Mouse (Mus musculus) megakaryocyte, embryonic 14.5 days (primary cell): ENCODE results near the gene Olfr781. TPM values are rescaled to one million over a fixed set of nuclear protein-coding genes. Genes with fewer than 3 reads are reported as not detected.
"Not testable (repeated sequence)": the region's sequence is repeated elsewhere in the genome, so short reads cannot be mapped to it uniquely, and the experiment has no call there.

Source experiments
- H3K27me3 ChIP-seq: replicated peaks from 2 replicates; pipeline ENCODE3; 2012; ENCODE audit warnings: inconsistent platforms
- H3K36me3 ChIP-seq: replicated peaks from 2 replicates; pipeline ENCODE3; 2012; ENCODE audit warnings: low read length, inconsistent platforms, mixed read lengths
- H3K4me1 ChIP-seq: 2 replicates; pipeline ENCODE4 v1.6.1; 2012; ENCODE audit warnings: inconsistent platforms
- H3K4me3 ChIP-seq: replicated peaks from 2 replicates; pipeline ENCODE3; 2012; ENCODE audit warnings: moderate library complexity, mild to moderate bottlenecking, inconsistent platforms
- H3K9me3 ChIP-seq: 2 replicates; pipeline ENCODE4 v1.6.1; 2012; ENCODE audit warnings: inconsistent platforms
- FLI1 ChIP-seq: IDR thresholded peaks from 2 replicates; pipeline ENCODE4 v1.6.1; 2012; ENCODE audit warnings: low read length, inconsistent platforms, mixed read lengths
- GATA1 ChIP-seq: IDR thresholded peaks from 3 replicates; pipeline ENCODE4 v1.6.1; 2012; ENCODE audit warnings: mixed read lengths, low read length, inconsistent platforms, borderline replicate concordance
- polyA plus RNA-seq: library from polyadenylated mRNA; stranded (reverse); fragments of >175 nt; gene quantifications from 2 replicates; pipeline ENCODE4 v1.2.3, GENCODE M21; 2012; ENCODE audit warnings: low replicate concordance; ENCODE audit not compliant: insufficient read depth

Gene Olfr781
- polyA plus RNA-seq, result not detected in 2 replicates

DNA sequence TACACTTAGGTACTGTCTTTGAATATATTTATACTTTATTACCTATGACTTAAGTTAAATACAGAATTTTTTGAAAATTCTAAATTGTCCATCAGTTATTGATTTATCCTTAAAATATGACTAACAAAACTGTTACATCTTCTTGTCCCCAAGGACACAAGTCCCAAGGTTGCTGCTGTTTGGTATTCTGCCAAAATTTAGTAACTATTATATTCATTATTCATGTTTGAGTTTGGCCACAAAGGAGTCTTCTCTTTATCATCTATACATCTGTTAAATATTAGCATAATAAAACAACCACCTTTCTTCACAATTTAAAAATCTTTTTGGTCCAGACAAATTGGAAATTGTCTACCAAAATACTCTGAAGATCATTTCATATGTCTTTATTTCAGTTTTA lies at the start of gene Olfr781:
Gene Olfr781, plus strand, starts transcription at position 301 of the 400 bp plus-strand sequence.
- TF ChIP-seq FLI1 (no peak), GATA1 (no peak)
- H3K27me3 ChIP-seq, result no peaks in the 10 kb centered on the region
- H3K4me3 ChIP-seq, result no peak within 1 kb of the TSS
- no peaks in the 10 kb centered on the region for H3K9me3 ChIP-seq
- no peaks in the 10 kb centered on the region for H3K36me3 ChIP-seq
- H3K4me1 ChIP-seq, result no peaks in the 10 kb centered on the region

DNA sequence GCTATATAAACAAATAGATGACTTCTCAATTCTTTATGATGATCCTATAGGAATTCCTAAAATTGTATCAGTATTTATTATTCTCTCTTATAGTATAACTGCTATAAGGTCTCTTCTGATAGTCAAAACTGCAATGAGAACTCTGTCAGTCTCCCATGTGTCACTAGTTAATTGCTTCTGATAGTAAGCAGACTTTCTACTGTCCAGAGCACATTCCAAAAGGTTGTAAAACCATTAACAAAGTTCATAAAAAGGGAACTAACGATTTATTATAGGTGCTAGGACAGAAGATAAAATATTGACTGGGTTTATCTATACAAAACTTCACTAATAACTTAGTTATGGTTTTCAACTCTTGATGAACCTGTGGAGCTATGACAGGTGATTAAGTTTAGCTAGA lies 15.7 kb upstream of the Olfr781 start:
- not testable (repeated sequence) for H3K36me3 ChIP-seq, H3K4me3 ChIP-seq, H3K27me3 ChIP-seq, H3K9me3 ChIP-seq, H3K4me1 ChIP-seq

DNA sequence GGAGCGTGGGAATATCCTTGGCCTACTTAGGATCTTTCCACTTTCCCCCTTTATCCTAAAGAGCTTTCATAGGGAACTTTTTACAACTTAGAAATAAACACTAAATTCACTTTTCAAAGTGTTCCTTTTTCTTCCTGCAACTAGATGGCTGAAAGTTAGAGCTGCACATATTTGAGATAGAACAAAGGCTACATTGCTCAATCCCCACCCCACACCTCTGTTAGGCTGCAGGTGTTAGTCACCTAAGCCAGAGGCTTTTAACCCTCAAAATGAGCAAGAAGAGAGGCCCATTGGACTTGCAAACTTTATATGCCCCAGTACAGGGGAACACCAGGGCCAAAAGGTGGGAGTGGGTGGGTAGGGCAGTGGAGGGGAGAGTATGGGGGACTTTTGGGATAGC lies 15.1 kb upstream of the Olfr781 start:
- H3K27me3 ChIP-seq, H3K4me1 ChIP-seq, H3K4me3 ChIP-seq, H3K36me3 ChIP-seq, H3K9me3 ChIP-seq: not testable (repeated sequence)

DNA sequence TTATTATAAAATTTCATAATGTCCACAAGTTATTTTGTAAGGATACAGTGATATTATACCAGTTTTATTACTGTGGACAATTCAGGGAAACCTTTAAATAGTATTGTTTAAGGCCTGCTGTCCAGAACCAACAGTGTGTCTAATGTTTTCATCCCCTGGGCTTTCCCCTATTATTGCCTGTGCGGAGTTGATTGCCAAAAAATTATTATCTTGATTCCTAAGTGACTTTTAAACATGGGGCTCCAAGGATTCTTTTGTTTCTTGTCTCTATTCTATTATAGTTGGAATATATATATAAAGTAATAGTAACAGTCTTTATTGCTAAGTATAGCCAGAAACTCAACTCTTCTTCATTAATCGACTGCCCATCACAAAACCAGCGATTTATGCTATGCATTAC lies 10.8 kb upstream of the Olfr781 start, which contains the start of gene Olfr780:
Gene Olfr780, plus strand, starts transcription at position 301 of the 400 bp plus-strand sequence.
- TF ChIP-seq FLI1 (no peak), GATA1 (no peak)
- no peaks in the 10 kb centered on the region for H3K9me3 ChIP-seq
- H3K36me3 ChIP-seq, result no peaks in the 10 kb centered on the region
- no peaks in the 10 kb centered on the region for H3K27me3 ChIP-seq
- H3K4me1 ChIP-seq, result no peaks in the 10 kb centered on the region
- H3K4me3 ChIP-seq, result no peak within 1 kb of the TSS

DNA sequence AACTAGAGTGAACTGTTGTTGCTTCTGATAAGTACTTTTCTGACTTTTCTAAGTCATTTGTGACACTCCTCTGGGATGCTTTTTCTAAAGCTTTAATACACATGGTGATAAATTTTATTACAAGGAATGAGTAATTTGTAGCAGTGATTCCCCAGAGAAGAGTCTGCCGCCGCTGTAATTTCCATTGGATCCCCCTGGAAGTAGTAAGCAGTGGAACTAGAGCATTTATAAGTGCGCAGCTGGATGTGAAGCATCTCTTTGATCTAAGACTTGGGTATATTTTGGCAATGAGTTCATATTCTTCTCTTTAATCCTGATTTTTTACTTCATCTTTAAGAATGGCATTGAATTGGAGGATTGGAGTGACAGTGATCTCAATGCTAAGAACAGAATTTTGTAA lies 19.9 kb downstream of the Olfr781 start, which contains the start of gene Olfr782:
Gene Olfr782, plus strand, starts transcription at position 301 of the 400 bp plus-strand sequence.
- Histone ChIP-seq H3K4me3 (no peak within 1 kb of the TSS), H3K4me1 (no peaks in the 10 kb centered on the region), H3K9me3 (0 out of 2 replicates have a peak, but pooled peaks cover 3% of the 10 kb centered on the region), H3K27me3 (no peaks in the 10 kb centered on the region), H3K36me3 (no peaks in the 10 kb centered on the region)
- no peak for TF ChIP-seq GATA1
- TF ChIP-seq FLI1, result no peak

DNA sequence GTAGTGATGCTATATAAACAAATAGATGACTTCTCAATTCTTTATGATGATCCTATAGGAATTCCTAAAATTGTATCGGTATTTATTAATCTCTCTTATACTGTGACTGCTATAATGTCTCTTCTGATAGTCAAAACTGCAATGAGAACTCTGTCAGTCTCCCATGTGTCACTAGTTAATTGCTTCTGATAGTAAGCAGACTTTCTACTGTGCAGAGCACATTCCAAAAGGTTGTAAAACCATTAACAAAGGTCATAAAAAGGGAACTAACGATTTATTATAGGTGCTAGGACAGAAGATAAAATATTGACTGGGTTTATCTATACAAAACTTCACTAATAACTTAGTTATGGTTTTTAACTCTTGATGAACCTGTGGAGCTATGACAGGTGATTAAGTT lies 23.8 kb downstream of the Olfr781 start:
- peaks cover 20% of the 10 kb centered on the region for H3K9me3 ChIP-seq
- H3K4me3 ChIP-seq, H3K27me3 ChIP-seq, H3K4me1 ChIP-seq, H3K36me3 ChIP-seq: not testable (repeated sequence)

DNA sequence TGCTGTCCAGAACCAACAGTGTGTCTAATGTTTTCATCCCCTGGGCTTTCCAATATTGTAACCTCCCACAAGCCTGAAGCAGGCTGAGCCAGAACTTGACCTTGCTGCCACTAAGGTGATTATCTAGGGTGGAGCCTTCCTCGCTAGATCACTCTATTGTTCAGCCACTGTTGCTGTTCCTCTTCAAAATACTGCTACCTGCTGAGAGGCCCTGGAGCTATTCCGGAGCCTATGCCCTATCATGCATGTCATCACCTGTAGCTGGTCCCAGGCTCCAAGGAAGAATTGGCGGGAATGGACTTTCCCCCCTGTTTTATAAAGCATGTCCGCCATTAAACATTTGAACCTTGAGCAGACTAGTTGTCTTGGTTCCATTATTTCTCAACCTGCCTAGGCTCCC lies 27.8 kb downstream of the Olfr781 start:
- H3K27me3 ChIP-seq, H3K4me3 ChIP-seq, H3K4me1 ChIP-seq, H3K36me3 ChIP-seq: not testable (repeated sequence)
- peaks cover 18% of the 10 kb centered on the region for H3K9me3 ChIP-seq

DNA sequence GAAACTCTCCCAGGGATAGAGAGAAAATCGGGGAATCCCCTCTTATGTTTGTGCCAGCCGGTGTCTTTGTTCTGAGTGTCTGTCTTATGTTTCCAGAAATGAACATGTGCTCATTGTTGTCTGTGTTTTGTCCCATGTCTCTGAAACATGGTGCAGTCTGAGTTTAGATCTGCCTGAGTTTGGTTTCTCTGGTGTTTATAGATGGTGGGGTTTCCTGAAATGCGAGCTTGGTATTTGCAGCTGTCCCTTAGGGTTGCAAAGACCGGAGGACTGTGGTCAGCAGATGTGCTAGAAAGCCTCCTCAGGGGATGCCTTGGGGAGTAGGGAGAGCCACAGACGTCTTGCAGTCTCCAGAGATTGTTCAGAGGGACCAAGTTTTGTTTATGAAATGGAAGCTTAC lies 28.7 kb downstream of the Olfr781 start:
- Histone ChIP-seq H3K4me1 (no peaks in the 10 kb centered on the region), H3K4me3 (no peak overlapping the region), H3K9me3 (peaks cover 25% of the 10 kb centered on the region), H3K36me3 (no peaks in the 10 kb centered on the region), H3K27me3 (no peaks in the 10 kb centered on the region)
- TF ChIP-seq FLI1 (no peak), GATA1 (no peak)

DNA sequence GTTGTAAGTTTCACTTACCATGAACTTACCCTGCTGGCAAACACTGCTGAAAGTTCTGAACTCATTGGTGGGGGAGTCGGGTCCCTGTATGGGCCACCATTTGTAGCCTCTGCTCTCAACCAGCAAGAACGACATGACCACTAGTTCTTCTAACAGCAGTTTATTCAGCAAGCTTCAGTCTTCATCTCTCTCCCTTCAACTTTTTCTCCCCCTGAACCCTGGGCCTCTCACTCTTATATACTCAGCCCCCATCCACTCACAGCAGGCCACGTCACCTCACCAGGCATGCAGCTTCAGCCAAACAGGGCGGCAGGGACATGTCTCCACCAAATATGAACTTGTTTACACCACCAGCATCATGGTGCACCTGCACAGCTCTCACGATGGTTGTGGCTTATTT lies 45.4 kb downstream of the Olfr781 start:
- H3K4me3 ChIP-seq, H3K4me1 ChIP-seq, H3K36me3 ChIP-seq, H3K27me3 ChIP-seq: not testable (repeated sequence)
- H3K9me3 ChIP-seq, result peaks cover 24% of the 10 kb centered on the region

Other genes with a start within 250 kb of the Olfr781 start
- not detected in 2 replicates for gene Olfr767, start 245.9 kb upstream of the Olfr781 start, polyA plus RNA-seq
- 2.6 TPM in 1 of 2 replicates, not detected in the other for gene Olfr768, start 229.5 kb upstream of the Olfr781 start, polyA plus RNA-seq
- gene Olfr769, start 211.0 kb upstream of the Olfr781 start, polyA plus RNA-seq, result not detected in 2 replicates
- not detected in 2 replicates for gene Olfr770, start 189.9 kb upstream of the Olfr781 start, polyA plus RNA-seq
- gene Olfr771, start 164.1 kb upstream of the Olfr781 start, polyA plus RNA-seq, result not detected in 2 replicates
- gene Olfr772, start 150.9 kb upstream of the Olfr781 start, polyA plus RNA-seq, result not detected in 2 replicates
- not detected in 2 replicates for gene Olfr773, start 141.4 kb upstream of the Olfr781 start, polyA plus RNA-seq
- gene Olfr774, start 92.7 kb upstream of the Olfr781 start, polyA plus RNA-seq, result not detected in 2 replicates
- not detected in 2 replicates for gene Olfr775, start 80.4 kb upstream of the Olfr781 start, polyA plus RNA-seq
- gene Olfr776, start 69.7 kb upstream of the Olfr781 start, polyA plus RNA-seq, result not detected in 2 replicates
- gene Olfr777, start 57.4 kb upstream of the Olfr781 start, polyA plus RNA-seq, result not detected in 2 replicates
- not detected in 2 replicates for gene Olfr780, start 10.7 kb upstream of the Olfr781 start, polyA plus RNA-seq
- not detected in 2 replicates for gene Olfr782, start 20.0 kb downstream of the Olfr781 start, polyA plus RNA-seq
- not detected in 2 replicates for gene Olfr784, start 55.2 kb downstream of the Olfr781 start, polyA plus RNA-seq
- not detected in 2 replicates for gene Olfr785, start 76.6 kb downstream of the Olfr781 start, polyA plus RNA-seq
- not detected in 2 replicates for gene Olfr786, start 98.5 kb downstream of the Olfr781 start, polyA plus RNA-seq
- gene Olfr787, start 133.0 kb downstream of the Olfr781 start, polyA plus RNA-seq, result 2.0 TPM in 1 of 2 replicates, not detected in the other
- not detected in 2 replicates for gene Olfr788, start 142.1 kb downstream of the Olfr781 start, polyA plus RNA-seq
- gene Olfr789, start 155.9 kb downstream of the Olfr781 start, polyA plus RNA-seq, result not detected in 2 replicates
- gene Olfr790, start 169.6 kb downstream of the Olfr781 start, polyA plus RNA-seq, result not detected in 2 replicates
- not detected in 2 replicates for gene Olfr791, start 192.9 kb downstream of the Olfr781 start, polyA plus RNA-seq
- gene Olfr792, start 210.3 kb downstream of the Olfr781 start, polyA plus RNA-seq, result not detected in 2 replicates
- gene Olfr794, start 238.8 kb downstream of the Olfr781 start, polyA plus RNA-seq, result not detected in 2 replicates